Mouse (Mus musculus) brain, embryonic 14.5 days (tissue): ENCODE results near the gene Slc35e4.

Experiments used
- CTCF ChIP-seq: fragments of 200-500 bp; IDR thresholded peaks from 2 replicates; pipeline ENCODE4 v1.5.1; 2012; ENCODE audit warnings: inconsistent platforms, mild to moderate bottlenecking, moderate library complexity, borderline replicate concordance; ENCODE audit not compliant: insufficient read depth, insufficient read length; ENCODE audit errors: extremely low read depth
- POLR2A ChIP-seq: fragments of 200-500 bp; IDR thresholded peaks from 2 replicates; pipeline ENCODE4 v1.6.1; 2012; ENCODE audit warnings: mild to moderate bottlenecking, inconsistent platforms, borderline replicate concordance; ENCODE audit not compliant: poor library complexity, insufficient read depth, insufficient read length, severe bottlenecking; ENCODE audit errors: extremely low read depth

- TF ChIP-seq CTCF = no peak
- no peak for TF ChIP-seq POLR2A
Measured at GRCm38 (mm10) chr11:3912100-3912874, 2.2 kb downstream of the Slc35e4 start.
